Mouse (Mus musculus): Measurements from ENCODE around the gene Aknad1.

The Aknad1 gene

DNA sequence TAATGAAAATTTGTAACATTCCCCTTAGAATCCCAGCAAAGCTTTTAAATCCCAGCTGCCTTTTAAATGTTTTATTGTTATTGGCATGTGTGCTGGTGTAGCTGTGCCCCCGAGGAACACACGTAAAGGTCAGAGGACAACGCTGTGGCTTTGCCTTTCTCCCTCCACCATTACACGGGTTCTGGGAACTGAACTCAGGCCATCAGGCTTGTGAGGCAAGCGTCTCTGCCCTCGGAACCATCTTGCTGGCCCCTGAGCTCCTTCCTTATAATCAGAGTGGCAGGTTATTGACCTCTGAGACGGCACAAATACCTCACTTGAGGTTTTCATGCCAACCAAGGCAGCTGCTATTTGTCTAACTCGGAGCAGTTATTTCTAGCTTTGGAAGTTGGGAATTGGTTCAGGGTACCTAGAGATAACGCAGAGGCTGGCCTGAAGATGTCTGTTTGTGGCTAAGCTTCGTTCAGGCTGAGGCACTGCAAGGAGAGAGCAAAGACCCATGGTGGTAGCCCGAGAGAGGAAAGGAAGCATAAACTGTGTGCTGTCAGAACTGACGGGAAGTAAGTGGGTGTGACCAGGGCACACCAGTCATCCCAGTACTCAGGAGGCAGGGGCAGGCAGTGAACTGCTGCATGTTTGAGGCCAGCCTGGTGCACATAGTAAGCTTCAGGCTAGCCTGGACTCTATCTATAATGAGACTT lies 48.4 kb downstream of the Aknad1 start:
- no peak for DNase-seq (ENCODE audit: low read depth)

DNA sequence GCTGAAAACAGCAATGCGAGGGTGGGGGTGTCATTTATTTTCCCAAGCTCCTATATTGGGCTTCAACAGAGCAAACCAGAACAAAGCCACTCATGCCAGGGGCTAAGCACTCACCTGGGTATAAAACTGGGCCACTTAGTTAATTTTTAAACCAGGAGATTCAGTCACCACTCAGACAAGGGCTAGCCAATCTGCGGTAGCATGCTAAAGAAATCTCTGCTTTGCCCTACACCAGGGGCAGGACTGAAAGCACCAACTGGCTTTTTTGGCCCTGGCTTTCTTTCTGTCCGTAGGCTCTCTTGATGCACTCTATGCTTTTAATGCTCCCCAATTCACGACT lies 49.0 kb downstream of the Aknad1 start:
- no peak for DNase-seq (ENCODE audit: low read depth)

- no peak for DNase-seq (ENCODE audit: low read depth)
Measured at GRCm38 (mm10) chr3:108789299-108789698, 49.8 kb downstream of the Aknad1 start.

- no peak for DNase-seq (ENCODE audit: low read depth)
Measured at GRCm38 (mm10) chr3:108790499-108790898, 51.0 kb downstream of the Aknad1 start.

DNA sequence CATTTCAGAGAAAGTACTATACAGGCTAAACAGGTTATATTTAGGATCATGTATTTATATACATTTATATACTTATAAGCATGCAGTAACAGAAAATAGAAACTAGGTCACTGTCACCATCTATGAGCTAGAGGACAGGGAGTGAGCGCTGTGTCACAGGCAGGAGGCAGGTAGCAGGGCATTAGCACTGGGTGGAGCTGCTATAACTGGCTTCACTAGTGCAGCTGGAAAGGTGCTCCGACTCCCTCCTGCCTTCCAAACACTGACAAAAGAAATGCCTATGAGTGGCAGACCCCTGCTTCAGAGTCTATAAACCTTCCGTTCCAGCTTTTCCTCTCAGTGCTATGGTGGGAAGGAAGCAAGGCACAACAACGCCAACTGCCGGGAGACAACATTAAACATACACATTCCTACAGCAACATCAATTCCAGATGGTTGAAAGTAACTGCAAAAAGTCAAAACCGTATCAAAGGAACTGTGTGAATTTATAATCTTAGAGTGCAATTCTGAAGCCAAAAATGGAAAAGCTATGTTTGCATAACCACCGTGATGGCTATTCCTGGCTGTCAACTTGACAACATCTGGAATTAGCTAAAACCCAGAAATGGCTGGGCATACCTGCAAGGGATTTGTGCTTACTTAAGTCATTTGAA lies 51.7 kb downstream of the Aknad1 start:
- DNase-seq (ENCODE audit: low read depth), result no peak

- no peak for DNase-seq (ENCODE audit: low read depth)
Measured at GRCm38 (mm10) chr3:108792420-108792819, 53.0 kb downstream of the Aknad1 start.

GRCm38 (mm10) chr3:108794780-108795179 lies 55.3 kb downstream of the Aknad1 start:
- no peak for DNase-seq (ENCODE audit: low read depth)

DNA sequence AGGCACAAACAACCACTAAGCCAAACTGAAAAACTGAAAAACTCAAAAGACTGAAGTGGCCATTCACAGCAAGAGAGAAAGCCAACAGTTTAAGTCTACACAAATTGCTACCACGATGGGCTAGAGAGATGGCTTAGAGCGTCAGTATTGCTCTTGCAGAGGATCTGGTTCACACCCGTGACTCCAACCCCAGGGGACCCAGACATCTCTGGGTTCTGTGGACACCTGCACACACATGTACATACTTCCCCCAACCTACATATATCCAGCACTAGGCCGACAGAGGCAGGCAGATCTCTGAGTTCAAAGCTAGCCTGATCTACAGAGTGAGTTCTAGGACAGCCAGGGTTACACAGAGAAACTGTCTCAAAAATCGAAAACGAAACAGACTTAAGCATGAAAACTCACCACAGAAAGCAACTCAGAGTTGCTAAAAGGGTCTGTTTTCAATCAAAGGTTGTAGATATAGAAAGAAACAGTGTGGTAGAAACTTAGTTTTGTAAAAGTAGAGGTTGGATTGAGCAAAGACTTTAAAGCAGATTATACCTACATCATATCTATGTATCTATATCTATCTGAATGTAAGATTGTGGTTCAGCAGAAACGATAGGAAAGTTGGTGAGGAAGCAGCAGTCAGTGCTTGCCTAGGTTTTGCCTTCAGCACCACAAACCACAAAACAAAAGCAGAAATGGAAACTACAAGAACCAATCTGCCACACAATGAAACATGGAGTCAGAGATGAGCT lies 56.3 kb downstream of the Aknad1 start:
- peak; percentile 46 for DNase-seq (ENCODE audit: low read depth)

DNA sequence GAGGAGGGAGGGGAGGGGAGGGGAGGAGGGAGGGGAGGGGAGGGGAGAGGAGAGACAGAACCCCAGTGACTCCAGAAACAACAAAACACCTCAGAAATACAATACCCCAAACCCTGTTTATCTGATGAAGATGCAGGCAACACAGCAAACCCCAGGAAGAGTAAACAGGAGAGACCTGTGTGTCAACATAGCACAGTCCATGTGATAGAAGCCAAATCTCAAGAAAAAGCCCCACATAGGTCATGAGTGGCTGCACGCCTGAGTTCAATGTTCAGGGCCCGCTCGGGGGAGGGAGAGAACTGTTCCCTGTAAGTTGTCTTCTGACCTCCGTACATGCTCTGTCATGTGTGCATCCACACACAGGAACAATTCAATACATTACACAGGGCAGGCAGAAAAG lies 56.9 kb downstream of the Aknad1 start:
- no peak for DNase-seq (ENCODE audit: low read depth)

GRCm38 (mm10) chr3:108797723-108798122 lies 58.3 kb downstream of the Aknad1 start:
- peak; percentile 43 for DNase-seq (ENCODE audit: low read depth)

- no peak for DNase-seq (ENCODE audit: low read depth)
Measured at GRCm38 (mm10) chr3:108798375-108798774, 58.9 kb downstream of the Aknad1 start.

DNA sequence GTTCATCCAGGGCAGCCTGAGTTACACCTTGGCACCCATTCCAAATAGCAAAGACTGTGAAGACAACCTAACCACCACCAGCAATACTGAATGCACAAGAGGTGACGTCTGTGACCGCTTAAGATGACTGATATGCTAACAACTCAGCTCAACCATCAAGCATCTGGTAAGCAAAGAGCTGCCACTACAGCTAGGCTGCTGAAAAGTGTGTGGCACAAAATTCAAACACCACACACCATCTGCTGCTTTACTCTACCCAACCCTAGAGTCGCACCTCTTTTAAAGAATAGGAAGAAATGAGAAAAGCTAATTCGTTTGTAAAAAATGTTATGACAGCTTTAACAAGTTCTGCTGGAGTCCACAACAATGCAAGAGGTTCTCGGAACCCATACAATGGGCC lies 66.2 kb downstream of the Aknad1 start:
- no peak for DNase-seq (ENCODE audit: low read depth)

DNA sequence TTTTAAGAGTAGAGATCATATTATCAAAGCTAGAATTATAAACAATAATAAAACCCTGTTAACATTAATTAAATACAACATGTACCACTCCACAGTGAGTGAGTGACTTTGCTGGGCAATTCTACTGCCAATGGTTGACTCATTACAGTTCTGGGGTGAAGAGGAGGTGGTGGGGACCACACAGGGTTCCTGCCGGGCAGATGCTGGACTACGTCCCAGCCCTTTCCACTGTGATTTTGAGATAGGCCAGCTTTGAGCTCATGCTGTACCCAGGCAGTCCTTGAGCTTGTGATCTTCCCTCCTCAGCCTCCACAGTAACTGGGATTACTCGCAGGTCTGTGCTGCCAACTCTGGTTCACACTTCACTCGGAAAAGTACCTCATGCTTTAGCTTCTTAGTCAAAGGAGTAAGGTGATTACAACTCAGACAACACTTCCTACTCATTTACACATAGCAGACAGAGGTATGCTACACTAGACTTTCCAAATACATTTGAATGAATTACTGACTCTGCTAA lies 71.3 kb downstream of the Aknad1 start:
- peak; percentile 7 for DNase-seq (ENCODE audit: low read depth)

GRCm38 (mm10) chr3:108815631-108816030 lies 76.2 kb downstream of the Aknad1 start:
- DNase-seq (ENCODE audit: low read depth), result no peak

GRCm38 (mm10) chr3:108830493-108830892 lies 91.0 kb downstream of the Aknad1 start:
- DNase-seq (ENCODE audit: low read depth), result no peak

GRCm38 (mm10) chr3:108831750-108832149 lies 92.3 kb downstream of the Aknad1 start:
- DNase-seq (ENCODE audit: low read depth), result peak; percentile 8
